Mouse (Mus musculus): ENCODE measurements around the gene Mrgprd.

DNA sequence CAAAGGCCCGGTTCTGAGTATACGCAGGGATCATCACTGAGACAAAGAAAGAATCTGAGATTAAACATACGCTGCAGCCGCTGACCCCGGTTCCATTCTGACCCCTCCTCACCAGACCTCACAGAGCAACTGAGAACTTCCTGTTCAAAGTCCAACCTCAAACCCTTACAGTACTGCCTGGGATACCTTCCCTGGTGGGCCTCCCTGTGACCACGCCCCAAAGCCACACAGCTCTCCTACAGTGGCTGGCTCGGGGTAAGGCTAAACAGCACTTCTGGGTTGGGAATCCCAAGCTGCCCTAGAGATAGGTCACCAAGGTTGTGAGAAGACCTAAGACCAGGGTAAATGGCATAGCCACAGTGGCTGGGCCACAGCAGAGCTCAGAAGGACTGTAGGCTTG is 45.7 kb upstream of the Mrgprd start:
- TF ChIP-seq GATA1 (IDR thresholded peaks at IDR 0.05; ENCODE audit: low read length) (no peak), TAL1 (IDR thresholded peaks at IDR 0.05; ENCODE audit: low read length) (no peak)

All from erythroblast, embryonic 14.5 days (primary cell).